Mouse (Mus musculus): ENCODE data around the gene Cenpm. TPM values are rescaled to one million over a fixed set of nuclear protein-coding genes. Genes with fewer than 3 reads are reported as not detected.

The Cenpm gene
- polyA plus RNA-seq (2012; rRNA removed) (19.1 and 21.6 TPM in 2 replicates), polyA plus RNA-seq (2014; fragmentation: Nextera tagmentation; extraction: Ambion mirVana) (42.1 and 45.1 TPM in 2 replicates)

- under 1% methylated on average over 65 of the region's 65 CpGs for WGBS (ENCODE audit: insufficient replicate concordance)
Measured at GRCm38 (mm10) chr15:82244115-82244804, at the start of gene Cenpm. Gene Cenpm, minus strand, starts transcription at chr15:82244748.

GRCm38 (mm10) chr15:82294059-82294458, 49.5 kb upstream of the Cenpm start:
- H3K4me2 ChIP-seq (ENCODE audit: low read depth) = no peak overlapping the region
- H3K4me1 ChIP-seq (replicated peaks; ENCODE audit: control insufficient read depth in 2 of 2, insufficient read depth in 2 of 2, low read length in 1 of 2) = peaks cover 0 to 10% of the 10 kb centered on the region in 2 experiments; a peak in 2 of 4 replicates
- WGBS (ENCODE audit: insufficient replicate concordance) = 41% methylated on average over 8 of the region's 8 CpGs

More at GRCm38 (mm10) chr15:82244115-82244804, at the start of gene Cenpm:
- peak within 1 kb of the TSS; percentile 67 for H3K9ac ChIP-seq (replicated peaks)
- ATAC-seq (ENCODE audit: insufficient read depth) = peak; percentile 97
- H3K4me3 ChIP-seq (ENCODE audit: insufficient read depth in 1 of 2, low read depth in 2 of 2, low read length in 2 of 2) = peak within 1 kb of the TSS; percentile 72 to 83
- no peaks in the 10 kb centered on the region for H3K9me3 ChIP-seq (ENCODE audit: control insufficient read depth, low read length)
- peak within 1 kb of the TSS; percentile 43 for H3K27ac ChIP-seq
- H3K36me3 ChIP-seq (replicated peaks; ENCODE audit: control insufficient read depth, insufficient read depth, low read depth) = 0 out of 2 replicates have a peak, but pooled peaks cover 3% of the 10 kb centered on the region
- peaks cover 5 to 10% of the 10 kb centered on the region in 2 experiments for H3K4me1 ChIP-seq (replicated peaks; ENCODE audit: control insufficient read depth in 2 of 2, insufficient read depth in 2 of 2, low read length in 1 of 2)
- TF ChIP-seq CTCF (IDR thresholded peaks at IDR 0.05; ENCODE audit: low read depth) (peak; percentile 4; the same call in 1 of the 2 replicates), EP300 (IDR thresholded peaks at IDR 0.05; ENCODE audit: low read depth) (no peak)
- peak; percentile 81 to 86 (median 85) for DNase-seq (ENCODE audit: low read depth in 3 of 3, low spot score in 3 of 3)
- H3K27me3 ChIP-seq (ENCODE audit: control insufficient read depth, insufficient read depth, low read length) = no peaks in the 10 kb centered on the region
- peak within 1 kb of the TSS; percentile 73 for H3K4me2 ChIP-seq (ENCODE audit: low read depth)

GRCm38 (mm10) chr15:82293271-82293711, 48.7 kb upstream of the Cenpm start:
- no peak overlapping the region for H3K27ac ChIP-seq
- H3K9me3 ChIP-seq (ENCODE audit: control insufficient read depth, low read length) = no peaks in the 10 kb centered on the region
- ATAC-seq (ENCODE audit: insufficient read depth) (no peak), DNase-seq (ENCODE audit: low read depth in 3 of 3, low spot score in 3 of 3) (no peak)
- H3K4me3 ChIP-seq (ENCODE audit: insufficient read depth in 1 of 2, low read depth in 2 of 2, low read length in 2 of 2) = no peak overlapping the region
- no peaks in the 10 kb centered on the region for H3K36me3 ChIP-seq (replicated peaks; ENCODE audit: control insufficient read depth, insufficient read depth, low read depth)
- 27% methylated on average over 7 of the region's 7 CpGs for WGBS (ENCODE audit: insufficient replicate concordance)
- H3K9ac ChIP-seq (replicated peaks) = no peak overlapping the region
- no peak for TF ChIP-seq CTCF (IDR thresholded peaks at IDR 0.05; ENCODE audit: low read depth)
- no peak for TF ChIP-seq EP300 (IDR thresholded peaks at IDR 0.05; ENCODE audit: low read depth)
- peaks cover 4% of the 10 kb centered on the region; the same call in 1 of the 2 replicates for H3K27me3 ChIP-seq (ENCODE audit: control insufficient read depth, insufficient read depth, low read length)
- peaks cover 0 to 10% of the 10 kb centered on the region in 2 experiments; a peak in 2 of 4 replicates for H3K4me1 ChIP-seq (replicated peaks; ENCODE audit: control insufficient read depth in 2 of 2, insufficient read depth in 2 of 2, low read length in 1 of 2)
- no peak overlapping the region for H3K4me2 ChIP-seq (ENCODE audit: low read depth)

More at GRCm38 (mm10) chr15:82294059-82294458, 49.5 kb upstream of the Cenpm start:
- peak; percentile 75 for TF ChIP-seq CTCF (IDR thresholded peaks at IDR 0.05; ENCODE audit: low read depth)
- no peak for TF ChIP-seq EP300 (IDR thresholded peaks at IDR 0.05; ENCODE audit: low read depth)
- H3K9me3 ChIP-seq (ENCODE audit: control insufficient read depth, low read length) = no peaks in the 10 kb centered on the region
- H3K4me3 ChIP-seq (ENCODE audit: insufficient read depth in 1 of 2, low read depth in 2 of 2, low read length in 2 of 2) = no peak overlapping the region
- peaks cover 4% of the 10 kb centered on the region; the same call in 1 of the 2 replicates for H3K27me3 ChIP-seq (ENCODE audit: control insufficient read depth, insufficient read depth, low read length)
- H3K9ac ChIP-seq (replicated peaks) = no peak overlapping the region
- ATAC-seq (ENCODE audit: insufficient read depth) (no peak), DNase-seq (ENCODE audit: low read depth in 3 of 3, low spot score in 3 of 3) (no peak)
- no peak overlapping the region for H3K27ac ChIP-seq
- no peaks in the 10 kb centered on the region for H3K36me3 ChIP-seq (replicated peaks; ENCODE audit: control insufficient read depth, insufficient read depth, low read depth)

- H3K9me3 ChIP-seq (ENCODE audit: control insufficient read depth, low read length) = no peaks in the 10 kb centered on the region
- no peak overlapping the region for H3K27ac ChIP-seq
- H3K9ac ChIP-seq (replicated peaks) = no peak overlapping the region
- peaks cover 4% of the 10 kb centered on the region; the same call in 1 of the 2 replicates for H3K27me3 ChIP-seq (ENCODE audit: control insufficient read depth, insufficient read depth, low read length)
- H3K36me3 ChIP-seq (replicated peaks; ENCODE audit: control insufficient read depth, insufficient read depth, low read depth) = no peaks in the 10 kb centered on the region
- WGBS (ENCODE audit: insufficient replicate concordance) = 34% methylated on average over 5 of the region's 5 CpGs
- no peak overlapping the region for H3K4me2 ChIP-seq (ENCODE audit: low read depth)
- no peak overlapping the region for H3K4me3 ChIP-seq (ENCODE audit: insufficient read depth in 1 of 2, low read depth in 2 of 2, low read length in 2 of 2)
- TF ChIP-seq EP300 (IDR thresholded peaks at IDR 0.05; ENCODE audit: low read depth) = no peak
- TF ChIP-seq CTCF (IDR thresholded peaks at IDR 0.05; ENCODE audit: low read depth) = no peak
- no peak for ATAC-seq (ENCODE audit: insufficient read depth)
- DNase-seq (ENCODE audit: low read depth in 3 of 3, low spot score in 3 of 3) = no peak
- H3K4me1 ChIP-seq (replicated peaks; ENCODE audit: control insufficient read depth in 2 of 2, insufficient read depth in 2 of 2, low read length in 1 of 2) = peaks cover 0 to 10% of the 10 kb centered on the region in 2 experiments; a peak in 2 of 4 replicates
Measured at GRCm38 (mm10) chr15:82292851-82293250, 48.3 kb upstream of the Cenpm start.

- Histone ChIP-seq H3K9me3 (ENCODE audit: control insufficient read depth, low read length) (no peaks in the 10 kb centered on the region), H3K36me3 (replicated peaks; ENCODE audit: control insufficient read depth, insufficient read depth, low read depth) (no peaks in the 10 kb centered on the region), H3K9ac (replicated peaks) (no peak overlapping the region), H3K4me3 (ENCODE audit: insufficient read depth in 1 of 2, low read depth in 2 of 2, low read length in 2 of 2) (no peak overlapping the region), H3K4me2 (ENCODE audit: low read depth) (no peak overlapping the region), H3K27ac (no peak overlapping the region), H3K27me3 (ENCODE audit: control insufficient read depth, insufficient read depth, low read length) (peaks cover 4% of the 10 kb centered on the region; the same call in 1 of the 2 replicates), H3K4me1 (replicated peaks; ENCODE audit: control insufficient read depth in 2 of 2, insufficient read depth in 2 of 2, low read length in 1 of 2) (peaks cover 0 to 10% of the 10 kb centered on the region in 2 experiments; a peak in 2 of 4 replicates)
- 66% methylated on average over 7 of the region's 7 CpGs for WGBS (ENCODE audit: insufficient replicate concordance)
- TF ChIP-seq CTCF (IDR thresholded peaks at IDR 0.05; ENCODE audit: low read depth) (no peak), EP300 (IDR thresholded peaks at IDR 0.05; ENCODE audit: low read depth) (no peak)
- DNase-seq (ENCODE audit: low read depth in 3 of 3, low spot score in 3 of 3) (no peak), ATAC-seq (ENCODE audit: insufficient read depth) (no peak)
Measured at GRCm38 (mm10) chr15:82290252-82290651, 45.7 kb upstream of the Cenpm start.
